Mouse (Mus musculus): ENCODE data around the gene Rbfox3. TPM values are rescaled to one million over a fixed set of nuclear protein-coding genes. Genes with fewer than 3 reads are reported as not detected.

Rbfox3 gene
- not detected for total RNA-seq (2018; cell fraction: chromatin; rRNA removed)
- total RNA-seq (2018; cell fraction: cytosol; rRNA removed) = not detected
- total RNA-seq (2018; cell fraction: nucleus; rRNA removed) = not detected
- polyA plus RNA-seq (2018) = not detected in 3 replicates

DNA sequence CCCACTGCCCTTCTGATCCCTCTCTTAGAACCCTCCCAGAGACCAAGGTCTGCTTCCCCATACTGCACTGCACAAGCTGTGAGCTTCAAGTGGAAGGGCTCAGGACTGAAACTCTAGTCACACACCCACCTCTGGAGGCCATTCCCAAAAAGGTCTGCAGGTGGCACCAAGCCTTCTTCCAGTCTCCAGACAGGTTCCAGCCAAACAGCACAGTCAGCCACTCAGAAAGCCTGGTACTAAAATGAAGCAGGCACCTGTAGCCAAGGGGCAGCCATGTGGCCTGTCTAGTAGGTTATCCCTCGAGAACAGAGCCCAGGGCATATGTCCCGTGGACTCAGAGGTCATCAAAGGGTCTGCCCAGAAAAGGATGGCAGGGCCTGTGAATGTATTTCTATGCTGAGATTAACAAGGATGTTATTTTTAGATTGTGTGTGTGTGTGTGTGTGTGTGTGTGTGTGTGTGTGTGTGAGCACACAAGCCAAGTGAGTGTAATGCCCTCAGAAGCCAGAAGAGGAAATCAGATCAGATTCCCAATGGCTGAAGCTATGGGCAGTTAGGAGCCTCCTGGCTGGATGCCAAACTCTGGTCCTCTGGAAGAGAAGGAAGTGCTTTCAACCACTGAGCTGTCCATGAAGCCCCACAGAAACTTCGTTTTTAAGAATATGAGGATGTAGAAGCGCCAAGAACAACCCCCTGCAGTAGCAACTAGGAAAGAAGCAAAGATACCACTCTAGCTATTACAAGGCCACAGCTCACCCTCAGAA is at the start of gene Rbfox3:
Rbfox3 (minus strand) TSS at position 291 of the 764 bp plus-strand sequence.
- Histone ChIP-seq H3K4me3 (ENCODE audit: inconsistent target) (no peak within 1 kb of the TSS), H3K79me2 (ENCODE audit: inconsistent target) (no peaks in the 10 kb centered on the region), H3K36me3 (ENCODE audit: inconsistent target) (no peaks in the 10 kb centered on the region), H3K27ac (no peak within 1 kb of the TSS)
- WGBS (ENCODE audit: missing documents) = 48% methylated on average over 4 of the region's 4 CpGs

- WGBS (ENCODE audit: missing documents) = 84% methylated on average over 3 of the region's 3 CpGs
These were observed 49.3 kb upstream of the Rbfox3 start for GRCm38 (mm10) chr11:118960649-118961048.

DNA sequence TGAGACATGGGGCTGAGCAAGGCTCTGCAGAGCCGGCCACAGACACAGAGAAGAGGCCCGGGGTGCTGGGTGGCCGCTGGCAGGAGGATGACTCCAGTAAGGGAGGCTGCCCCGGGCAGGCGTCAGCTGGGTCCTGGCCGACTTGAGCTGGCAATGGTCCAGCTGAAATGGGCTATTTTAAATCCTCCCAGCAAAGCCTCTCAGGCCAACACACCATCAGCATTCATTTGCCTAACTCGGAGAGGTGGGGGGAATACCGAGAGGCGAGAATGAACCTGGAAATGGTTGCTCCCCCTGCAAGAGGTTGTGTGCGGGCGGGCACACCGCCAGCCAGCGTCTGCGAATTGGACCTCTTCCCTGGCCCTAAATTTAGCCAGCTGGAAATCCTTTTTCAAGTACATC is 45.7 kb upstream of the Rbfox3 start:
- Histone ChIP-seq H3K79me2 (ENCODE audit: inconsistent target) (no peaks in the 10 kb centered on the region), H3K36me3 (ENCODE audit: inconsistent target) (no peaks in the 10 kb centered on the region), H3K4me3 (ENCODE audit: inconsistent target) (no peak overlapping the region), H3K27ac (no peak overlapping the region)
- WGBS (ENCODE audit: missing documents) = 69% methylated on average over 13 of the region's 14 CpGs

More at GRCm38 (mm10) chr11:118960649-118961048, 49.3 kb upstream of the Rbfox3 start:
- Histone ChIP-seq H3K27ac (no peak overlapping the region), H3K4me3 (ENCODE audit: inconsistent target) (no peak overlapping the region), H3K36me3 (ENCODE audit: inconsistent target) (no peaks in the 10 kb centered on the region), H3K79me2 (ENCODE audit: inconsistent target) (no peaks in the 10 kb centered on the region)

DNA sequence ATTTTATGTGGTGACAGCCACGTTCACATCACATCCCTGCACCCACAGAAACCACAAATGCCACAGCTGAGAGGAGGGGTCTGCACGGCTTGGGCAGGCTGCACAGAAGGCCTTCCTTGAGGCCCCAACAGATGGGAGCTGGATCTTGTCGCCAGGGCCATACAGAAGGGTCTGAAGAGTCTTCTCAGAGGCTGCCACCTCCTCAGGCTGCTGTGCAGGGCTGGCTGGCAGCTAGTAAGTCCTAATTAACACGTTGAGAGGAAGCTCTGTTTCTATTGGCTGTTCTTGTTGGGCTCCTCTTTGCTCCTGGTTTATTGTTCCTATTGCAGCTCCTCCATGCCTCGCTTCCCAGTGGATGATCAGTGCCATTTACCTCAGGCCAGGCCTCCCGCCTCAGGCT is 43.6 kb upstream of the Rbfox3 start:
- WGBS (ENCODE audit: missing documents) = 39% methylated on average over 5 of the region's 6 CpGs

GRCm38 (mm10) chr11:118945868-118946267 is 34.5 kb upstream of the Rbfox3 start:
- Histone ChIP-seq H3K4me3 (ENCODE audit: inconsistent target) (no peak overlapping the region), H3K36me3 (ENCODE audit: inconsistent target) (no peaks in the 10 kb centered on the region), H3K79me2 (ENCODE audit: inconsistent target) (no peaks in the 10 kb centered on the region), H3K27ac (no peak overlapping the region)
- 81% methylated on average over 8 of the region's 8 CpGs for WGBS (ENCODE audit: missing documents)

More for the DNA sequence above, 43.6 kb upstream of the Rbfox3 start:
- H3K27ac ChIP-seq = no peak overlapping the region
- H3K79me2 ChIP-seq (ENCODE audit: inconsistent target) = no peaks in the 10 kb centered on the region
- H3K36me3 ChIP-seq (ENCODE audit: inconsistent target) = no peaks in the 10 kb centered on the region
- no peak overlapping the region for H3K4me3 ChIP-seq (ENCODE audit: inconsistent target)

DNA sequence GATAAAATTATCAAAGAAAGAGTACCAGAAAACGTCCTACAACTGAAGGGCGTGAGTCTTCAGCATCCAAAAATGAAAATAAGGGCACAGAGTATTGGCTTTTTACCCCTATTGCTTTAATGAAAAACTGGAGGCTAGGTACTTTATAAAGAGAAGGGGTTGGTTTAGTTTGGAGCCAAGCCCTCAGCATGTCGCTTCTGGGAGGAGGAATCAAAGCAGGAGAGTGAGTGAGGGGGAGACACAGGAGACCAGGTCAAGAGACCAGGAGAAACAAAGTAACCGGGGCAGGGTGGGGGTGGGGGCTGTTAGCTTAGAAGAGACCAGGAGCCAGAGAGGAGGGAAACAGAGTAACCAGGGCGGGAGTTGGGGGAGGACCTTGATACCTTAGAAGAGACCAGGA is 29.9 kb upstream of the Rbfox3 start:
- Histone ChIP-seq H3K27ac (no peak overlapping the region), H3K4me3 (ENCODE audit: inconsistent target) (no peak overlapping the region), H3K79me2 (ENCODE audit: inconsistent target) (no peaks in the 10 kb centered on the region), H3K36me3 (ENCODE audit: inconsistent target) (no peaks in the 10 kb centered on the region)
- 50% methylated on average over 5 of the region's 5 CpGs for WGBS (ENCODE audit: missing documents)

GRCm38 (mm10) chr11:118940539-118940938 is 29.1 kb upstream of the Rbfox3 start:
- Histone ChIP-seq H3K79me2 (ENCODE audit: inconsistent target) (no peaks in the 10 kb centered on the region), H3K27ac (no peak overlapping the region), H3K36me3 (ENCODE audit: inconsistent target) (no peaks in the 10 kb centered on the region), H3K4me3 (ENCODE audit: inconsistent target) (no peak overlapping the region)
- WGBS (ENCODE audit: missing documents) = 81% methylated on average over 10 of the region's 11 CpGs

GRCm38 (mm10) chr11:118939731-118940130 is 28.3 kb upstream of the Rbfox3 start:
- 81% methylated on average over 4 of the region's 4 CpGs for WGBS (ENCODE audit: missing documents)
- no peak overlapping the region for H3K4me3 ChIP-seq (ENCODE audit: inconsistent target)
- no peak overlapping the region for H3K27ac ChIP-seq
- H3K79me2 ChIP-seq (ENCODE audit: inconsistent target) = no peaks in the 10 kb centered on the region
- no peaks in the 10 kb centered on the region for H3K36me3 ChIP-seq (ENCODE audit: inconsistent target)

- 33% methylated on average over 1 of the region's 1 CpGs for WGBS (ENCODE audit: missing documents)
- Histone ChIP-seq H3K36me3 (ENCODE audit: inconsistent target) (no peaks in the 10 kb centered on the region), H3K79me2 (ENCODE audit: inconsistent target) (no peaks in the 10 kb centered on the region), H3K27ac (no peak overlapping the region), H3K4me3 (ENCODE audit: inconsistent target) (no peak overlapping the region)
These were observed 23.5 kb upstream of the Rbfox3 start for GRCm38 (mm10) chr11:118934925-118935324.

DNA sequence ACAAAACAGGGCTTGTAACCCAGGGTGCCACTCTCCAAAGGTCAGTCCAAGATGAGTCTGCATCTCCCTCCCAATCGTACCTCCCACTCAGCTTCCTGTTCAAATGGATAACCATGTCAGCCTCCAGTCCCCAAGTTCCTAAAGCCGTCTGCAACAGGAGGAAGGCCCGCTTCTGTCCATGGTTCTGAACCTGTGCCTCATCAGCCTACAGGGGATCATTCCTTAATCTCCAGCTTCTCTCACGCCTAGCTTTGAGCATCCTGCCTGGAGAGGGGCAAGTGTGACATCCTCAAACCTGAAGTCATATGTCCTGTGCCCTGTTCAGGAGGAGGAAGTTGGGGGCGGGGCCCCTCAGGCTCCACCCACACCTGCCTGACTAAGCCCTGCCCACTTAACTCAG is 15.7 kb upstream of the Rbfox3 start:
- Histone ChIP-seq H3K36me3 (ENCODE audit: inconsistent target) (no peaks in the 10 kb centered on the region), H3K79me2 (ENCODE audit: inconsistent target) (no peaks in the 10 kb centered on the region), H3K27ac (no peak overlapping the region), H3K4me3 (ENCODE audit: inconsistent target) (no peak overlapping the region)
- 12% methylated on average over 5 of the region's 5 CpGs for WGBS (ENCODE audit: missing documents)

DNA sequence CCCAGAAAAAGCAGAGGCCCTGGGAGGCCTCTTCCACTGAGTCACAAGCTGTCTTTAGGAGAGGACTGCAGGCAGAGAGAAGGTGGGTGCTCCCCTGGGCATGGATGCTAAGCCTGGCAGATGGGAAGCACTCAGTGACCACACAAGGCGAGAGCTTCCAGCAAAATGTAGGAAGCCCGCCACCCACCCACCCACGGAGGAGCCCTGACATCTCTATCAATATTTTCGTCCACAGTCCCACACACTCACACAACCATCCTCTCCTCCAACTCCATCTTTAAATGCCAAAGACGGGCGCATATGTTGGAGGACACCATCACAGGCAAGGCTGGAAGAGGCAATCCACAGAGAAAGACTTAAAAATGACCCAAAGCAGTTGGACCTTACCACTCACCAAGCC is 10.5 kb upstream of the Rbfox3 start:
- Histone ChIP-seq H3K79me2 (ENCODE audit: inconsistent target) (no peaks in the 10 kb centered on the region), H3K27ac (no peak overlapping the region), H3K36me3 (ENCODE audit: inconsistent target) (no peaks in the 10 kb centered on the region), H3K4me3 (ENCODE audit: inconsistent target) (no peak overlapping the region)
- WGBS (ENCODE audit: missing documents) = 85% methylated on average over 6 of the region's 6 CpGs

GRCm38 (mm10) chr11:118916423-118917030 is 5.1 kb upstream of the Rbfox3 start:
- Histone ChIP-seq H3K4me3 (ENCODE audit: inconsistent target) (no peak overlapping the region), H3K36me3 (ENCODE audit: inconsistent target) (no peaks in the 10 kb centered on the region), H3K79me2 (ENCODE audit: inconsistent target) (no peaks in the 10 kb centered on the region), H3K27ac (no peak overlapping the region)
- WGBS (ENCODE audit: missing documents) = 56% methylated on average over 15 of the region's 15 CpGs

DNA sequence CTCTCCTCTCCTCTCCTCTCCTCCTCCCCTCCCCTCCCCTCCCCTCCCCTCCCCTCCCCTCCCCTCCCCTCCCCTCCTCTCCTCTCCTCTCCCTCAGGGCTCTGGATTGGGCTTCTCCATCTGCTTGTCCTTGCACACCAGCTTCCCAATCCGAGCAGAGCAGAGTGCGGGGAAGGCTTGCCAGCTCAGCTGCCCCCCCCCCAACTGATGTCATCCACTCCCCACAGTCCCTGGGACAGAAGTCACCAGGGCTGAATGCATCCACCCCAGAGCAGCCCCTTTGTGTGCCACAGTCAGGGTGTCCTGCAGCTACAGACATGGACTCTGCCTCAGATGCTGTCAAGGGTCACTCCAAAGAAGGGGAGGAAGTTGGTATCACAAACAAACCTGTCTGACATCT is 4.5 kb upstream of the Rbfox3 start:
- WGBS (ENCODE audit: missing documents) = 70% methylated on average over 2 of the region's 2 CpGs
- H3K79me2 ChIP-seq (ENCODE audit: inconsistent target) = no peaks in the 10 kb centered on the region
- no peaks in the 10 kb centered on the region for H3K36me3 ChIP-seq (ENCODE audit: inconsistent target)
- no peak overlapping the region for H3K27ac ChIP-seq
- no peak overlapping the region for H3K4me3 ChIP-seq (ENCODE audit: inconsistent target)

DNA sequence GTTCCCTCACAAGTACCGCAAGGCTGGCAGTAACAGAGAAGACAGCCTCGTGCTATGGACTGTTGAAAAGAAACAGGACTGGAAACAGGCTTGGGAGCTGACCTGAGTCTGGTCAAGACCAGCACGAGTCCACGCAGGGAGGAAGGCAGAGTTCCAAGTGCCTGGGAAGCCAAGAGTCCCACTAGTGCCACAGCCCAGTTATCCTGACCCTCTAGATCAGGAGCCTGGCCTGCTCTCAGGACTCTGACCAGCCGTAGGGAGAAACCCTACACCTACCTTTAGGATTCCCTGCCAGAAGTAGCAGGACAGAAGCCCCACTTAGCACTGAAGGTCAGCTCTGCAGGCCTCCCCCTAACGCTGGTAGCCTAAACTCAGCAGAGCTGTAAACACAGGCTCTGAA is 1.3 kb upstream of the Rbfox3 start:
- no peaks in the 10 kb centered on the region for H3K79me2 ChIP-seq (ENCODE audit: inconsistent target)
- no peaks in the 10 kb centered on the region for H3K36me3 ChIP-seq (ENCODE audit: inconsistent target)
- 52% methylated on average over 6 of the region's 6 CpGs for WGBS (ENCODE audit: missing documents)
- H3K27ac ChIP-seq = no peak overlapping the region
- no peak overlapping the region for H3K4me3 ChIP-seq (ENCODE audit: inconsistent target)

DNA sequence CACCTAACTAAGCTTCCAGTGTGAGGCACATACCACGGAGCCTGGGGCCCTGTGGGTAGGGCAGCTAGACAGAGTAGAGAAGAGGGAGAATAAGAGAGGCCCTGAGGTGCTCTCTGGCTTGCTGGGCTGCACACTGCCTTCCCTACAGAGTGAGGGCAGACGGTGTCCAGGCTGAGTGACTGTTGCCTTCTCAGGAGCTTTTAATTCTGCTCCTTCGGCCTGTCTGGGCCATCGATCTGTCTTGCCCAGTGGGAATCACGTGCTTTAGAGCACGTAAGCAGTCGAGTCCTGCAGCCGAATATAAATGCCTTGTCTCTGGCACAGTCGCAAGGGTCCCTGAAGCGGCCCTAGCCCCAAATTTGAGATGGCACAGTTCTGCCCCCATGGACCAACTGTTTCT is 641 bp downstream of the Rbfox3 start:
- Histone ChIP-seq H3K79me2 (ENCODE audit: inconsistent target) (no peaks in the 10 kb centered on the region), H3K4me3 (ENCODE audit: inconsistent target) (no peak overlapping the region), H3K27ac (no peak overlapping the region), H3K36me3 (ENCODE audit: inconsistent target) (no peaks in the 10 kb centered on the region)
- 83% methylated on average over 10 of the region's 10 CpGs for WGBS (ENCODE audit: missing documents)
